Mouse (Mus musculus) E14TG2a.4 (cell line): Measurements from ENCODE around the gene Bola2.
A peak's percentile ranks its signal among the peaks of the same experiment; 100 is the strongest.

Experiments
- H3K27me3 ChIP-seq: 2 replicates; pipeline ENCODE4 v1.6.1; 2014; ENCODE audit warnings: low read length, control low read depth; ENCODE audit not compliant: insufficient read depth
- H3K36me3 ChIP-seq: 2 replicates; pipeline ENCODE4 v1.6.1; 2014; ENCODE audit warnings: low read length, control low read depth; ENCODE audit not compliant: insufficient read depth
- H3K4me1 ChIP-seq: replicated peaks from 2 replicates; pipeline ENCODE4 v1.6.1; 2014; ENCODE audit warnings: low read depth, low read length, control low read depth
- H3K4me3 ChIP-seq: replicated peaks from 2 replicates; pipeline ENCODE4 v1.5.1; 2014; ENCODE audit warnings: mild to moderate bottlenecking, low read length
- H3K9me3 ChIP-seq: 2 replicates; pipeline ENCODE4 v1.6.1; 2014; ENCODE audit warnings: low read length, control low read depth
- CTCF ChIP-seq: conservative IDR thresholded peaks from 2 replicates; pipeline ENCODE4 v1.5.1; 2014; ENCODE audit warnings: low read length
- NANOG ChIP-seq: IDR thresholded peaks from 2 replicates; pipeline ENCODE4 v1.6.1; 2014; ENCODE audit warnings: borderline replicate concordance, low read length, mixed read lengths
- POU5F1 ChIP-seq: IDR thresholded peaks from 2 replicates; pipeline ENCODE4 v1.6.1; 2014; ENCODE audit warnings: low read length, borderline replicate concordance

Gene Bola2

GRCm38 (mm10) chr7:126707442-126708174 is 12.4 kb downstream of the Bola2 start, which contains the start of gene Coro1a:
Gene Coro1a, minus strand, starts transcription at chr7:126707787.
- Histone ChIP-seq H3K4me3 (no peak within 1 kb of the TSS), H3K36me3 (no peaks in the 10 kb centered on the region)
- TF ChIP-seq NANOG: no peak
- no peak for TF ChIP-seq CTCF
- TF ChIP-seq POU5F1: no peak

GRCm38 (mm10) chr7:126708175-126708952 is 13.2 kb downstream of the Bola2 start:
- Histone ChIP-seq H3K36me3 (no peaks in the 10 kb centered on the region), H3K9me3 (no peaks in the 10 kb centered on the region), H3K4me3 (no peak overlapping the region), H3K4me1 (peaks cover 20% of the 10 kb centered on the region), H3K27me3 (peaks cover 29% of the 10 kb centered on the region)
- no peak for TF ChIP-seq CTCF
- TF ChIP-seq NANOG: no peak
- no peak for TF ChIP-seq POU5F1

More at GRCm38 (mm10) chr7:126707442-126708174, 12.4 kb downstream of the Bola2 start, which contains the start of gene Coro1a:
- Histone ChIP-seq H3K4me1 (peaks cover 28% of the 10 kb centered on the region), H3K27me3 (peaks cover 36% of the 10 kb centered on the region), H3K9me3 (no peaks in the 10 kb centered on the region)

- H3K9me3 ChIP-seq: no peaks in the 10 kb centered on the region
- H3K36me3 ChIP-seq: no peaks in the 10 kb centered on the region
- H3K4me3 ChIP-seq: no peak overlapping the region
- peaks cover 10% of the 10 kb centered on the region for H3K27me3 ChIP-seq
- TF ChIP-seq NANOG (no peak), POU5F1 (no peak), CTCF (no peak)
- peaks cover 2% of the 10 kb centered on the region for H3K4me1 ChIP-seq
Measured at GRCm38 (mm10) chr7:126710266-126710665, 15.1 kb downstream of the Bola2 start.

GRCm38 (mm10) chr7:126711910-126712309 is 16.7 kb downstream of the Bola2 start:
- Histone ChIP-seq H3K4me3 (no peak overlapping the region), H3K9me3 (no peaks in the 10 kb centered on the region), H3K4me1 (no peaks in the 10 kb centered on the region), H3K36me3 (no peaks in the 10 kb centered on the region), H3K27me3 (peaks cover 4% of the 10 kb centered on the region; the same call in 1 of the 2 replicates)
- no peak for TF ChIP-seq NANOG
- no peak for TF ChIP-seq CTCF
- TF ChIP-seq POU5F1: no peak

- peaks cover 3% of the 10 kb centered on the region; the same call in 1 of the 2 replicates for H3K27me3 ChIP-seq
Measured at GRCm38 (mm10) chr7:126715679-126716078, 20.5 kb downstream of the Bola2 start.

DNA sequence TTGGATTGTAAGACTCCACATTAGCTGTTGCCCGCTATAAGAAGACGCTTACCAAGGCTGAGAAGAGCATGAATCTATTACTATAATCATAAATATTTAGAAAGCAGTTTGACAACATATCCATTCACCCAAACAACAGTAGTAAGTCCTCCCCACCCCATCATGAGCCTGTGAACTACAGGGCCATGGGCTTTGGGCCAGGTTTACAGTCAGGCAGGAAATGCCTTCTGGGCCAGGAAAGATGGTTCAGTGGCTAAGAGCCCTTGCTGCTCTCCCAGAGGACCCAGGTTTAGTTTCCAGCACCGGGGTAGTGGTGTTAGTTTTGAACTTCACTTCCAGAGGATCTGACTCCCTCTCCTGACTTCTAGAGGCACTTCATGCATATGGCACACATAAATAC is 22.4 kb downstream of the Bola2 start:
- Histone ChIP-seq H3K9me3 (peaks cover 13% of the 10 kb centered on the region), H3K4me1 (no peaks in the 10 kb centered on the region), H3K4me3 (no peak overlapping the region), H3K27me3 (no peaks in the 10 kb centered on the region), H3K36me3 (no peaks in the 10 kb centered on the region)
- TF ChIP-seq CTCF (no peak), NANOG (no peak), POU5F1 (no peak)

More at GRCm38 (mm10) chr7:126715679-126716078, 20.5 kb downstream of the Bola2 start:
- H3K4me3 ChIP-seq: no peak overlapping the region
- H3K9me3 ChIP-seq: no peaks in the 10 kb centered on the region
- TF ChIP-seq CTCF (no peak), NANOG (no peak)
- no peaks in the 10 kb centered on the region for H3K36me3 ChIP-seq
- no peaks in the 10 kb centered on the region for H3K4me1 ChIP-seq

- no peaks in the 10 kb centered on the region for H3K36me3 ChIP-seq
- no peaks in the 10 kb centered on the region for H3K27me3 ChIP-seq
- H3K9me3 ChIP-seq: peaks cover 26% of the 10 kb centered on the region
- no peaks in the 10 kb centered on the region for H3K4me1 ChIP-seq
- TF ChIP-seq CTCF: peak; percentile 82
- no peak for TF ChIP-seq NANOG
- H3K4me3 ChIP-seq: no peak overlapping the region
Measured at GRCm38 (mm10) chr7:126718787-126719337, 23.7 kb downstream of the Bola2 start.

GRCm38 (mm10) chr7:126721635-126722034 is 26.4 kb downstream of the Bola2 start:
- TF ChIP-seq POU5F1 (no peak), CTCF (no peak), NANOG (no peak)

More at GRCm38 (mm10) chr7:126721635-126722034, 26.4 kb downstream of the Bola2 start:
- no peaks in the 10 kb centered on the region for H3K4me1 ChIP-seq
- no peak overlapping the region for H3K4me3 ChIP-seq
- H3K36me3 ChIP-seq: no peaks in the 10 kb centered on the region
- peaks cover 26% of the 10 kb centered on the region for H3K9me3 ChIP-seq
- no peaks in the 10 kb centered on the region for H3K27me3 ChIP-seq
